Mouse (Mus musculus) heart, embryonic 13.5 days (tissue): ENCODE measurements around the gene Sptlc2. TPM values are rescaled to one million over a fixed set of nuclear protein-coding genes. Genes with fewer than 3 reads are reported as not detected.
A peak's percentile ranks its signal among the peaks of the same experiment; 100 is the strongest.
"Not testable (repeated sequence)": the region's sequence is repeated elsewhere in the genome, so short reads cannot be mapped to it uniquely, and the experiment has no call there.

ENCODE experiments used
- ATAC-seq: fragments of 200-750 bp; cut with Nextera tagmentation; 2 replicates; pipeline ENCODE4 v1.8.0; 2017; ENCODE audit warnings: moderate TSS enrichment; ENCODE audit not compliant: insufficient number of reproducible peaks, low FRiP score, low TSS enrichment; ENCODE audit errors: extremely low read depth
- H3K27ac ChIP-seq: fragments of 300-500 bp; sonication (generic); replicated peaks from 2 replicates; pipeline ENCODE4 v1.5.1; 2015; ENCODE audit warnings: moderate library complexity, mild to moderate bottlenecking, inconsistent platforms
- H3K27me3 ChIP-seq: fragments of 300-500 bp; sonication (generic); replicated peaks from 2 replicates; pipeline ENCODE4 v1.6.1; 2015; ENCODE audit warnings: mild to moderate bottlenecking, inconsistent platforms
- H3K36me3 ChIP-seq: fragments of 300-500 bp; sonication (generic); 2 replicates; pipeline ENCODE4 v1.6.1; 2015; ENCODE audit warnings: mild to moderate bottlenecking, inconsistent platforms
- H3K4me1 ChIP-seq: fragments of 300-500 bp; sonication (generic); 2 replicates; pipeline ENCODE4 v1.6.1; 2015; ENCODE audit warnings: inconsistent platforms
- H3K4me2 ChIP-seq: fragments of 300-500 bp; sonication (generic); 2 replicates; pipeline ENCODE4 v1.6.1; 2015; ENCODE audit warnings: inconsistent platforms, mild to moderate bottlenecking, moderate library complexity
- H3K4me3 ChIP-seq: fragments of 300-500 bp; sonication (generic); 2 replicates; pipeline ENCODE4 v1.5.1; 2015; ENCODE audit warnings: moderate library complexity, mild to moderate bottlenecking, inconsistent platforms
- H3K9ac ChIP-seq: fragments of 300-500 bp; sonication (generic); 2 replicates; pipeline ENCODE4 v1.6.1; 2015; ENCODE audit warnings: inconsistent platforms, mild to moderate bottlenecking, moderate library complexity
- H3K9me3 ChIP-seq: fragments of 300-500 bp; sonication (generic); 2 replicates; pipeline ENCODE4 v1.6.1; 2016; ENCODE audit warnings: inconsistent platforms
- WGBS: fragments of 180-500 bp; shearing (Covaris S2); methylation state at CpG from one replicate; pipeline ENCODE4 v1.1.7; 2015; ENCODE audit warnings: mixed read lengths; 5-methylcytosine and 5-hydroxymethylcytosine counted together
- polyA plus RNA-seq: library from polyadenylated mRNA; unstranded; fragments of >200 nt; fragmentation: Nextera tagmentation; extraction: Ambion mirVana; gene quantifications from 2 replicates; pipeline ENCODE4 v1.2.1, GENCODE M21; 2015

Sptlc2 gene
- polyA plus RNA-seq, 1 experiment from 2014 or later, result 64.2 TPM

DNA sequence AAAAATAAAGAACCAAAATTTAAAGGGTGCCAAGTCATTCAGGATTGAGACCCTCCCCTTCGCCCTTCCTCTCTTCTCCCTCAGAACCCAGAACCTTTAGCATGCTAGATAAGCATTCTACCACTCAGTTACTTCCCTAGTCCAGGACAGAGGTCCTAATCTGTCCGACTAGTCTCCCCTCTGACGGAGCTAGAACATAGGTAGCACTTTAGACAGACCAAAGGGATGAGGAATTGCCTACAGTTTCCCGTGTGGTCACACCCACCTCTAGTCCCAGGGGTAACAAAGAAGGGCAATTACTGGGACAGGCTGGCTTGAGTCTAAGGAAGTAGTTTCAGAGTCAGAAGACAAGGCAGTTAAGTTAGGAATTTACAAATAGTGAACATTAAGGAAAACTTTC lies 60.1 kb downstream of the Sptlc2 start:
- no peak for ATAC-seq
- no peak overlapping the region for H3K27ac ChIP-seq
- no peak overlapping the region for H3K9ac ChIP-seq
- no peaks in the 10 kb centered on the region for H3K27me3 ChIP-seq
- 51% methylated on average over 4 of the region's 4 CpGs for WGBS
- H3K9me3 ChIP-seq, result no peaks in the 10 kb centered on the region
- no peak overlapping the region for H3K4me3 ChIP-seq
- no peak overlapping the region for H3K4me2 ChIP-seq
- H3K4me1 ChIP-seq, result peaks cover 16% of the 10 kb centered on the region
- H3K36me3 ChIP-seq, result peaks cover 20% of the 10 kb centered on the region

DNA sequence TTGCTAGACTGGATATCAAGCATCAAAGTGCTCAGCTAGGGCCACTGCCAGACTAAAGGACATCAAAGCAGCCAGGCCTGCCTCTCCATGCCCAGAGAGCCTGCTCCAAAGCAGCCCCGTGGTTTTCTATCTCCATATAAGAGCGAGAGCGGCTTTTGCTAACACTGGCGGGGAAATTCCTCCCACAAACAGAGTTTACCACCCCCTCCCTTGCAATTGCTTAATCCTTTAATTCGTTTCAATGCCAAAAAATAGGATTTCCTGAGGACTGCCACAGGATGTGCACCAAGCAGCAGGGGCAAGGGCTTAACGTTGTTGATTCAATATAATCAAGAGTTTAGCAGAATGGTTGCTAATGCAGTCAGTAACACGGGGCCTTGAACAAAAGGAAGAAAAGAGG lies 60.5 kb downstream of the Sptlc2 start:
- Histone ChIP-seq H3K4me2 (no peak overlapping the region), H3K9me3 (no peaks in the 10 kb centered on the region), H3K4me3 (no peak overlapping the region), H3K4me1 (peaks cover 16% of the 10 kb centered on the region), H3K27ac (no peak overlapping the region), H3K9ac (0 out of 2 replicates have a peak overlapping the region, but pooled peaks have one; percentile 12), H3K36me3 (peaks cover 20% of the 10 kb centered on the region), H3K27me3 (no peaks in the 10 kb centered on the region)
- ATAC-seq, result no peak
- 32% methylated on average over 7 of the region's 7 CpGs for WGBS

DNA sequence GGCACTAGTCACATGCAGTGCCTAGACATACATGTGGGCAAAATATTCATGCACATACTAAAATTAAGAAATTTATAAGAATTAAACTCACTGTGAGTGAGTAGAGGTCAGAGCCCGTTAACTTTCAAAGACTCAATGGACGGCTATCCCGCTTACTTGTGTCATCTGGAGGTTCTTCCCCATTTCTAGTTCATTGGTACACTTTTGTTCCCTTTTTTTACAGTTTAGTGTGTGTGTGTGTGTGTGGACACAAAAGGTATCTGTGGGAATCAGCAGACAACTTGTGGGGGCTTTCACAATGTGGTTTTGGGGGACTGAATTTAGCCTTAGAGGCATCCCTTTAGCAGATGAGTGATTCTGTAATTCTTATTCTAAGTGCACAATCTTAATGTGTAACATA lies 62.7 kb downstream of the Sptlc2 start:
- peaks cover 10% of the 10 kb centered on the region for H3K4me1 ChIP-seq

DNA sequence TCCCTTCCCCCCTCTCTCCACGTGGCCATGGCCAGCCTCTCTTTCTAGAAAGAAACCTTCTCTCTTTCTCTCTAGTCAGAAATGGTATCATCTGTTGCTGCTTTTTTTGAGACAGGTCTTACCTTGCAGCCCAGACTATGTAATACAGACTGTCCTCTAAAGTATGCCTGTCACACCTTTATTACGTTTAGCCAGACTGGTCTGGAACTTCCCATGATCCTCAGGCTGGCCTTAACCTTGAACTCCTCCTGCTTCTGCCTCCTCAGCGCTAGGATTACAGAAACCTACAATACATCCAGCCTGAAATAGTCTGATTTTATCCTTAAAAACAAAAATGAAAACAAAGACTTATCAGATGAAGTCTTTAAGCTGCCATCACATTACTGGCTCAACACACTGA lies 68.9 kb downstream of the Sptlc2 start:
- no peak for ATAC-seq
- WGBS, result 88% methylated on average over 3 of the region's 3 CpGs

More for the DNA sequence above, 62.7 kb downstream of the Sptlc2 start:
- H3K36me3 ChIP-seq, result peaks cover 20% of the 10 kb centered on the region
- no peak overlapping the region for H3K4me2 ChIP-seq
- H3K4me3 ChIP-seq, result no peak overlapping the region
- H3K9ac ChIP-seq, result no peak overlapping the region
- H3K27ac ChIP-seq, result no peak overlapping the region
- ATAC-seq, result no peak
- H3K27me3 ChIP-seq, result no peaks in the 10 kb centered on the region
- 89% methylated on average over 3 of the region's 3 CpGs for WGBS
- H3K9me3 ChIP-seq, result no peaks in the 10 kb centered on the region

DNA sequence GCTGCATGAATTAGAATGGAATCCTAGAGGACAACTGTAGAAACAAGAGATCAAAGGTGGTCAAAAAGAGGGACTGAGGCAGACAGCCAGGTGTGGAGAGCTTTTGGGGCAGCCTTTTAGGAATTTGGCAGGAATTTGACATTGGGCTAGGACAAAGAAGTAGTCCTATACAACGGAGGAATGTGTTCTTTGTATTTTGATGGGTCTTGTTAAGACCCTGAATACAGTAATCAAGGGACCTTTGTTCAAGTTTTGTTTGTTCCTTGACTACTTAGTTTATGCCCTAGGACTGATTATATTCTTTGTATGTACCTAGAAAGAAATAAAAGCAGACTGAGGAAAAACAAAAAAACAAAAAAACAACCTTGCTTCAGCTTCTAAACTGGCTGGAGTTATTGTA lies 70.2 kb downstream of the Sptlc2 start:
- no peaks in the 10 kb centered on the region for H3K27me3 ChIP-seq
- H3K4me1 ChIP-seq, result no peaks in the 10 kb centered on the region
- H3K4me3 ChIP-seq, result no peak overlapping the region
- H3K9me3 ChIP-seq, result no peaks in the 10 kb centered on the region
- 69% methylated on average over 1 of the region's 1 CpGs for WGBS
- peaks cover 17% of the 10 kb centered on the region for H3K36me3 ChIP-seq
- ATAC-seq, result no peak
- H3K27ac ChIP-seq, result no peak overlapping the region
- no peak overlapping the region for H3K9ac ChIP-seq
- no peak overlapping the region for H3K4me2 ChIP-seq

More for the DNA sequence above, 68.9 kb downstream of the Sptlc2 start:
- Histone ChIP-seq H3K4me2 (no peak overlapping the region), H3K27ac (no peak overlapping the region), H3K9me3 (no peaks in the 10 kb centered on the region), H3K36me3 (peaks cover 14% of the 10 kb centered on the region), H3K9ac (no peak overlapping the region), H3K27me3 (no peaks in the 10 kb centered on the region), H3K4me3 (no peak overlapping the region), H3K4me1 (no peaks in the 10 kb centered on the region)

DNA sequence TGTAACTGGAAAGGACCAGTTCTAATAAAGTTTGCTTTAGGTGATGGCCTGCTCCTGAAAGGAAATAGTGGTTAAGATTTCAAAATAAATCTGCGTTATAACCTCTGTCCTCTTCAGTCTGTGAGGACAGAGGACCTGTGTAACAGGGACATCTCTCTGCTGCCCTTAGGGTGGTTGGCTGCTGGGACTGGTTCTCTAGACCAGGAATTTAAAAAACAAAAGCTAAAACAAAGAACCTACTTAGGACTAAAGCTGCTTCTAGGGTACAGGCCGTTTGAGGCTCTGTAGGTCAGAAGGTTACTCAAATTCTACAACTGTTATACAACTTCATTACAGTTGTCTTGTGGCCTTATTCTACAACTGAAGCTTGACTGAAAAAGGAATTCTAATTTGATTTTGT lies 75.1 kb downstream of the Sptlc2 start:
- Histone ChIP-seq H3K4me3 (no peak overlapping the region), H3K9me3 (no peaks in the 10 kb centered on the region), H3K9ac (no peak overlapping the region), H3K27me3 (no peaks in the 10 kb centered on the region), H3K36me3 (peaks cover 61% of the 10 kb centered on the region), H3K27ac (no peak overlapping the region), H3K4me1 (no peaks in the 10 kb centered on the region), H3K4me2 (no peak overlapping the region)
- 74% methylated on average over 2 of the region's 2 CpGs for WGBS
- no peak for ATAC-seq

DNA sequence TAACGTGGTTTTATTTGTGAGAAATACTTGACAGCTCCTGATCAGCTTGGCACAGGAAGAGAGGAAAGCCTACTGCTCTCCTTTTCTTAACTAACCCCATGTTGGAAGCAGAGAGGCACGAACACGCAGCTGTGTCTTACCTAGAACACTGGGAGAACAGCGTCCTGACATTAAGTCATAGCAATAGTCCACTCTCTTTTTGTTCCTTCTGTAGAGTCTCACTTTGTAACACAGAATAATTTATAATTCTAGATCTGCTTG lies 81.6 kb downstream of the Sptlc2 start:
- H3K27me3 ChIP-seq, H3K9me3 ChIP-seq, H3K4me3 ChIP-seq, H3K27ac ChIP-seq, H3K4me2 ChIP-seq, ATAC-seq, H3K9ac ChIP-seq: not testable (repeated sequence)
- peaks cover 41% of the 10 kb centered on the region for H3K36me3 ChIP-seq
- WGBS, result 84% methylated on average over 4 of the region's 4 CpGs
- peaks cover 14% of the 10 kb centered on the region for H3K4me1 ChIP-seq

DNA sequence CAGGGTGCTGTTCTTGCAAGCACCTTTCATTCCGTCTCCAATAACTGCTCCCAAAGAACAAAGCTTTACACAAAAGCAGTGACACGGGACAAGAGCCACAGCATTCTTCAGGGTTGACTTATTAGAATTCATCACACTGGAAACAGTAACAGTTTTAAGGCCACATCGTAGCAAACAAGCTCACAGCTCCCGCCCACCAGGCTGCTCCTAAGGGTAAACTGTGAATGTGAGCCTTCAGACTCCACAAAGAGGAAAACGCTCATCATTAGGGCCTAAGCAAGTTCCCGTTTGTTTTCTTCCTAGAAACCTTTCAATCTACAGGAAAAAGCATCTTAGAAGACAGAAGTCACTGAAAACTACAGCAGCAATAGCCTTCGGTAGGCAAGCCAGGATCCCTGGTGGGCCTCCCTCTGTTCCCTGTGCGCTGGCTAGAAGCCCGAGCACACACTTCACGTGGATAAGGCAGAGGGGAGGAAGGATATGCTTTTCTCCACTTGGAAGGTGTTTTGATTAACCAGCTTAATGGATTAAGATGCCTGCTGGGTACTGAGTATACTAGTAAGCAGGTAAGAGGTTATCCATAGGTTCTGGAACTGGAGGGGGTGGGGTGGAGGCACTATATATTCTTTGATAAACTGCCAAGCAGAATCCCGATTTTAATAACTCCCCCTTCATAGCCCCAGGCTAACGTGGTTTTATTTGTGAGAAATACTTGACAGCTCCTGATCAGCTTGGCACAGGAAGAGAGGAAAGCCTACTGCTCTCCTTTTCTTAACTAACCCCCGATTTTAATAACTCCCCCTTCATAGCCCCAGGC lies 82.2 kb downstream of the Sptlc2 start:
- Histone ChIP-seq H3K9ac (no peak overlapping the region), H3K36me3 (peaks cover 38% of the 10 kb centered on the region), H3K4me2 (no peak overlapping the region), H3K27me3 (0 out of 2 replicates have a peak, but pooled peaks cover 5% of the 10 kb centered on the region), H3K9me3 (no peaks in the 10 kb centered on the region), H3K27ac (no peak overlapping the region), H3K4me3 (no peak overlapping the region), H3K4me1 (peaks cover 14% of the 10 kb centered on the region)
- 33% methylated on average over 13 of the region's 13 CpGs for WGBS
- no peak for ATAC-seq

DNA sequence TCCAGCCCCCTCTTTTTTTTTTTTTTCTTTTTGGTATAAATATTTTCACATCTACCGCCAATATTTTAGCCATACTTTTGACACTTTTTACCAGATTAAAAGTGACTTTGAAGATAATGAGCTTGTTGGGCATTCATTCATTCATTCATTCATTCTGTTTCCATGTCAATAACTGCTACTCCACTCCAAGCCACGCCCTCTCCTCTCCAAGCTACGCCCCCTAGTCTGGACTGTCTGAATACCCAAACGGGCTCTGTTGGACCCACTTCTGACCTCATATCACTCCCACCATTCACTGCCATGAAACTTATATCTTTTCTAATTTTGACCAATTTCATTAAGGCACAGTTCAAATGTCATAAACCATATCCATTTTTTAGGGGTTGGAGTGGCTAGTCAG lies 87.0 kb downstream of the Sptlc2 start:
- H3K36me3 ChIP-seq, result no peaks in the 10 kb centered on the region
- H3K9ac ChIP-seq, result no peak overlapping the region
- H3K9me3 ChIP-seq, result no peaks in the 10 kb centered on the region
- peaks cover 22% of the 10 kb centered on the region for H3K27me3 ChIP-seq
- peak overlapping the region; percentile 99; the same call in 1 of the 2 replicates for H3K4me2 ChIP-seq
- peaks cover 24% of the 10 kb centered on the region for H3K4me1 ChIP-seq
- 48% methylated on average over 4 of the region's 4 CpGs for WGBS
- H3K4me3 ChIP-seq, result no peak overlapping the region
- no peak for ATAC-seq
- no peak overlapping the region for H3K27ac ChIP-seq

DNA sequence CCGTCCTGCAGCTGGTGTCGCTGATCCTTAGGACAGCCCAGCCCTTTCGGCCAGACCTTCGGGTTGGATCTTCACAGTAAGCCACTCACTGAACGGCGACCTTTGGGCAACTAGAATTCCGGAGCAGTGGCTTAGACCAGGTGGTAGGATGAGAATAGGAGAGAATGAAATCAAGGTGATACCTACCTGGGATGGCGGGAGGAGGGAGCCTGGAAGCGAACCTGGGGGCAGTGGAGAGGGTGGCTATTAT lies 87.8 kb downstream of the Sptlc2 start:
- Histone ChIP-seq H3K27me3 (peaks cover 22% of the 10 kb centered on the region), H3K27ac (no peak overlapping the region), H3K36me3 (no peaks in the 10 kb centered on the region), H3K9ac (peak overlapping the region; percentile 82), H3K4me3 (peak overlapping the region; percentile 84), H3K4me1 (peaks cover 15% of the 10 kb centered on the region), H3K4me2 (peak overlapping the region; percentile 99), H3K9me3 (no peaks in the 10 kb centered on the region)
- no peak; the same call in 1 of the 2 replicates for ATAC-seq
- WGBS, result under 1% methylated on average over 9 of the region's 9 CpGs

DNA sequence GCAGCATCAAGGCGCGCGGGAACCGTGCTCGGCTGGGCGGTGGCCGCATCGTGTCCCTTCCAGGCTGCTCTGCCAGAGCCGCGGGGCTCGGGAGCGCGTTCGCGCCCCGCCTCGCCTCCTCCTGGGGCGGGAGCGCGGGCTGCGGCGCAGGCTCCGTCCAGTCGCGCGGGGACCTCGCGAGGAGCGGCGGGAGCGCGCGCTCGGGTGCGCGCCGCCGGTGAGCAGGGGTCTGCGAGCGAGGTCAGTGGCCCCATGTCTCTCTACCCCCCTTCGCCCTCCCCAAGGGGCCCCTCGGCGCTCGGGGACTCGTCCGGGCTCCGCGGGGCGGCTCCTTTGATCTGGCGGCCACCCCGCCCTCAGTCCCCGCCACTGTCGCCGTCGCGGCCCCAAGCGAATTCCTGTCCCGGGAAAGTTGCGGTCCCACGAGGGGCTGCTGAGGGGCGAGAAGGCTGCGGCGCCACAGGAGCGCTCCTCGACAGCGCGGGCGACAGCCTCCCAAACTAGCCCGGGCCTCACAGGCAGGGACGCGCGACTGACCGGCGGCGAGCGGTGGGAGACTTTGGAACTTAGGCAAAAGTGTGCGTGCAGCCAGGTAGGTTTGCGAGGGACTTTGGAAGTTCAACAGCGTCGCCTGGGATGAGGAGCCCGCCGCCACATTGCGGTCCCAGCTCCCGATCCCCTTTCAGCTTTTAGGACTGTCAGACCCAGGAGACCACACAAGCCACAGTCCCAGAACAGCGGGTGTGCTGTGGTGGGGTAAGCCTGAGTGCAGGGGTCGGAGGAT lies 88.3 kb downstream of the Sptlc2 start, which contains the start of gene Ism2:
Ism2 (minus strand) TSS at position 49 of the 784 bp plus-strand sequence.
- Histone ChIP-seq H3K4me1 (peaks cover 14% of the 10 kb centered on the region), H3K9ac (peak within 1 kb of the TSS; percentile 82), H3K4me2 (peak within 1 kb of the TSS; percentile 99), H3K27ac (no peak within 1 kb of the TSS), H3K9me3 (no peaks in the 10 kb centered on the region), H3K36me3 (no peaks in the 10 kb centered on the region), H3K4me3 (peak within 1 kb of the TSS; percentile 84), H3K27me3 (peaks cover 22% of the 10 kb centered on the region)
- ATAC-seq, result peak; percentile 64; the same call in 1 of the 2 replicates
- under 1% methylated on average over 85 of the region's 86 CpGs for WGBS
